Mouse (Mus musculus): ENCODE data around the gene Tsen54. TPM values are rescaled to one million over a fixed set of nuclear protein-coding genes. Genes with fewer than 3 reads are reported as not detected.

The Tsen54 gene
- polyA plus RNA-seq, 1 experiment from 2014 or later: 39.8 TPM

DNA sequence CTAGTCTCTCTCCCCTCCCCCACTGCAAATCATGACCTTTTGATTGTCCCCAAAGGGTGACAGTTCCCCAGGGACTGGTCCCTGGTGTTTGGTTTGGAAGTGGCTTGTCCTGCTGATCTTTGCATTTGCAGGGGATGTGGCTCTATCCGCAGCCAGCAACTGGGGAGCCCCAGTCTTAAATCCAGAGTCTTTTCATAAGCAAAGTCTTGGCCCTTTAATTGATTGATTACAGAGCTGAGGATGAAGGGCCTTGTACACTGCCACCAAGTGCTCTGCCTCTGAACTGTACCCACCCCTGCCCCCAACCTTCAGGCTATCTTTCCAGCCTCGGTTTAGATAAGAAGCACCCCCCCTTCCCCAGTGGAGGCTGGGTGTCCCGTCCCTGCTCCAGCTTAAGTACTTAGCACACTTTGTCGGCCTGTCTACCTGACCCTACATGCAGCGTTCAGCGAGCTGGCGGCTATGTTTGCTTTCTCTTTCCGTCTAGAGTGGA is 18.5 kb downstream of the Tsen54 start:
- Histone ChIP-seq H3K36me3 (no peaks in the 10 kb centered on the region), H3K4me3 (replicated peaks) (no peak overlapping the region), H3K9ac (no peak overlapping the region), H3K9me3 (replicated peaks) (no peaks in the 10 kb centered on the region), H3K27ac (peak overlapping the region; percentile 91), H3K27me3 (no peaks in the 10 kb centered on the region), H3K4me1 (peaks cover 90% of the 10 kb centered on the region), H3K4me2 (peak overlapping the region; percentile 40)
- WGBS: 10% methylated on average over 8 of the region's 8 CpGs
- no peak for ATAC-seq (replicated peaks; ENCODE audit: low FRiP score)

DNA sequence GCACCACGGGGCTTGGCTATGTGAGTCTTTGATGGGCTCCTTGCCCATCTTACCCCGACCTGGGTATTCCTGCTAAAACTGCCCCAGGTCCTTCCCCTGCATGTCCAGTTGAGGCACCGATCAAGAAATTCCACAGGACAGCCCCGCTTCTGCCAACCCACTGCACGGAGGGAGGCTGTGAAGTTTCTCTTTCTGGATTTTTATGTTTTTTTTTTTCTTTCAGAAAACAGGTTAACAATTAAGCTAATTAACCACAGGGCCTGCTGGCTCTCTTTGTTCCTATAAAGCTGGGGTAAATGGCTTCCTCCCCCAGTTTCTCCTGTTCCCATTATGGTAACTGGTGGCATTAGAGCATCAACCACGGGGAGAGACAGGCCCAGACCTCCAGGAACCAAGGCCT is 19.5 kb downstream of the Tsen54 start:
- H3K9me3 ChIP-seq (replicated peaks): no peaks in the 10 kb centered on the region
- peak overlapping the region; percentile 27; the same call in 1 of the 2 replicates for H3K9ac ChIP-seq
- no peak for ATAC-seq (replicated peaks; ENCODE audit: low FRiP score)
- 47% methylated on average over 6 of the region's 6 CpGs for WGBS
- H3K4me1 ChIP-seq: peaks cover 90% of the 10 kb centered on the region
- H3K27ac ChIP-seq: peak overlapping the region; percentile 91
- H3K4me3 ChIP-seq (replicated peaks): no peak overlapping the region
- H3K4me2 ChIP-seq: peak overlapping the region; percentile 40
- H3K36me3 ChIP-seq: no peaks in the 10 kb centered on the region
- no peaks in the 10 kb centered on the region for H3K27me3 ChIP-seq

DNA sequence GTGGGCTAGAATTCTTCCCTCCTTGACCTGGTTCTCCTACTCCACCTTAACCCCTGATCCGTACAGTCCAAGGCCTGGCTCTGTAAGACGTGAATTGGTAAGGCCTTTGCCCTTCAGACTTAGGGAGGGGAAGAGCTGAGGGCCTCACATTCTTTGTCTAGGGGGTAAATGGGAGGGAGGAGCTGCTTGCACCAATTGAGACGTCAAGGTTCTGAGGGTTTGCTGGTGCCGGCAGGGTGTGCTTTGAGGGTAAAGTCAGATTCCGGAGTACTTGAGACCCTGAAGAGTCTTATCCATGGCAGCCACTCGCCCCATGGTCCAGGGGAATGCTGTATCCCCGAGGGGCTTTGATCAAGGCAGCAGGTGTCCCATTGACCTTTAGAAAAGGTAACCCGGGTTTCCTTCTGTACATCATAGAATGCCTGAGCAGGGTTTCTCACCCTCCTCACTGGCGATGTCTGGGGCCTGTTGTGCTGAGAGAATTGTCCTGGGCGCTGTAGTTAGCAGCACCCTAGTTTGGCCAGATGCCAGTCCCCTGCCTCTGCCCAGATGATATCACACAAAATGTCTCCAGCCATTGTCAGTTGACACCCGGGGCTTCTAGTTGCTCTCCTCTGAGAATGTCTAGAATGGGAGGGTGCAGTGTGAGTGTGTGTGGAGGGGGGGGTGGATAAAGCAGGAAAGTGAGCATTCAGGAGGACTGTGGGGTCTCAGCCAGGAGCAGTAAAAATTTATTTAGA is 22.3 kb downstream of the Tsen54 start:
- peak overlapping the region; percentile 91 for H3K27ac ChIP-seq
- H3K4me1 ChIP-seq: peaks cover 85% of the 10 kb centered on the region
- 45% methylated on average over 11 of the region's 11 CpGs for WGBS
- no peak overlapping the region for H3K4me2 ChIP-seq
- H3K9me3 ChIP-seq (replicated peaks): no peaks in the 10 kb centered on the region
- H3K36me3 ChIP-seq: no peaks in the 10 kb centered on the region
- H3K27me3 ChIP-seq: no peaks in the 10 kb centered on the region
- no peak for ATAC-seq (replicated peaks; ENCODE audit: low FRiP score)
- no peak overlapping the region for H3K9ac ChIP-seq
- H3K4me3 ChIP-seq (replicated peaks): no peak overlapping the region

DNA sequence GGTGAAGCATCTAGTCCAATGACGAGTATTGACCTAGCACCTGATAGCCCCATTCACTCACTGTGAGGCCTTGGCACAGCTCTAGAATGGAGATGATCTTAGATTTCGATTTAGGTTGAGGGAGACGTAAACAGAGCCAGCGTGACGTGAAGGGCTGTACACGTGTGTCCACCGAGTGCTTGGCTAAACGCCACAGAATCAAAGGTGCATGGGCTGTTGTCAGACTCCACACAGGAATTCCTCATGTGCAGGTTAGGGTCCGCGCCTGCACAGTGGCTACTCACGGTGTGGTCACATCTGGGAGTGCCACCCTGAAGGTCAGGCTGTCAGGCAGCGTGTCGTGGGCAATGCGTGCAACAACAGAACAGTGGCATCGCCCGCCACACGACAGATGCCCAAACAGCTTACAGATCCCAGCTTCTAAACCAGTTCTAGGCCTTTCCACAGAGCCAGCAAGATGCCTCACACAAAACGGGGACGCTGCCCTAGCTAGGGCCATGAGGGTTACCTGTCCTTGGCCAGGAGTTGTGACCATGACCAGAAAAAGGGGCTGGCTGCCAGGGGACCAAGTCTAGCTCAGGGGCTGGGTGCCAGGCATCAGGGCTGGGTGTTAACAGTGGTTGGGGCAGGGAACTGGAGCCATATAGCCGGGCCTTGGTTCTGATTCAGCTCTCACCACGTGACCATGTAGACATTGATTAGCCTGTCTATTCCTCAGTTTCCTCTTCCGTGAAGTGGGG is 23.3 kb downstream of the Tsen54 start:
- Histone ChIP-seq H3K9ac (no peak overlapping the region), H3K4me2 (no peak overlapping the region), H3K27me3 (no peaks in the 10 kb centered on the region), H3K4me3 (replicated peaks) (no peak overlapping the region), H3K36me3 (no peaks in the 10 kb centered on the region), H3K9me3 (replicated peaks) (no peaks in the 10 kb centered on the region), H3K27ac (no peak overlapping the region), H3K4me1 (peaks cover 85% of the 10 kb centered on the region)
- 89% methylated on average over 22 of the region's 22 CpGs for WGBS
- no peak for ATAC-seq (replicated peaks; ENCODE audit: low FRiP score)

DNA sequence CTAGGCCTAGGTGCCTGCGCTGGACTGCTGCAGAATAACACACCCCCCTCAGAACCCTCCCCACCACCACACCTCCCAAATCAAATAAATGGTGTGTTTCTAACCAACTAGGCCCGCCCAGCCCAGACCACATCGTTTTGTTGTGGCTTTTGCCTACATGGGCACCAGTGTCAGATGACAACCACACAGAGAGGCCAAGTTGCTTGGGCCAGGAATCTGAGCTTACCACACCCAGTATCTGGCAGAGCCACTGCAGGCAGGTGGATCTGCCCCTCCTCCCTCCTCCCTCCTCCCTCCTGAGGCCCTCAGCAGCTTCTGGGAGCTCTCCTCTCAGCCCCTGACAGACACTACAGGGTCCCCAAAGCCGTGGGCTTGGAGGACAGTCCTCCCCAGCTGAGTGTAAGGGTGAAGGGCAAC is 24.4 kb downstream of the Tsen54 start:
- Histone ChIP-seq H3K9ac (no peak overlapping the region), H3K4me1 (peaks cover 83% of the 10 kb centered on the region), H3K27ac (peak overlapping the region; percentile 49), H3K36me3 (no peaks in the 10 kb centered on the region), H3K9me3 (replicated peaks) (no peaks in the 10 kb centered on the region), H3K27me3 (no peaks in the 10 kb centered on the region), H3K4me3 (replicated peaks) (no peak overlapping the region), H3K4me2 (no peak overlapping the region)
- no peak for ATAC-seq (replicated peaks; ENCODE audit: low FRiP score)
- WGBS: 35% methylated on average over 4 of the region's 4 CpGs

DNA sequence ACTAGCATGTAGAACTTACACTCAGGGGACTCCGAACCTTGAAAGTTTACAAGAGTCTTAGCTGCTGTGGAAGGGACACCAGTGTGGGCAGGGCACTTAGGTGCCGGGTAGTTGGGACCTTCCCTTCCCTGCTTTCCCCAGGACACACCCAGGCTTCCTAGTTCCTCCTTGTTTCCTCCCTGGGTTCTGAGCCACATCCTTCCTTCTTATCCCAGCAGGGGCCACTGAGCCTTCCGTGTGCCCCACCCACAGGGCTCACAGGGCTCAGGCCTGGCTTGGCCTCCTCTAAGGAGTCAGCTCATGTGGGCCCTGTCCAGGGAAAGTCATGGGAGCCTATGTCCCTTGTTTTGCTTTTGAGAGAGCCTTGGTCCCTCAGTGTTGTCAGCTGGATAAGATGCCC is 25.2 kb downstream of the Tsen54 start:
- H3K9me3 ChIP-seq (replicated peaks): no peaks in the 10 kb centered on the region
- H3K36me3 ChIP-seq: peaks cover under 1% of the 10 kb centered on the region; the same call in 1 of the 2 replicates
- peaks cover 83% of the 10 kb centered on the region for H3K4me1 ChIP-seq
- H3K4me2 ChIP-seq: no peak overlapping the region
- no peak for ATAC-seq (replicated peaks; ENCODE audit: low FRiP score)
- peak overlapping the region; percentile 49 for H3K27ac ChIP-seq
- no peak overlapping the region for H3K4me3 ChIP-seq (replicated peaks)
- no peaks in the 10 kb centered on the region for H3K27me3 ChIP-seq
- 76% methylated on average over 3 of the region's 3 CpGs for WGBS
- H3K9ac ChIP-seq: 0 out of 2 replicates have a peak overlapping the region, but pooled peaks have one; percentile 22

DNA sequence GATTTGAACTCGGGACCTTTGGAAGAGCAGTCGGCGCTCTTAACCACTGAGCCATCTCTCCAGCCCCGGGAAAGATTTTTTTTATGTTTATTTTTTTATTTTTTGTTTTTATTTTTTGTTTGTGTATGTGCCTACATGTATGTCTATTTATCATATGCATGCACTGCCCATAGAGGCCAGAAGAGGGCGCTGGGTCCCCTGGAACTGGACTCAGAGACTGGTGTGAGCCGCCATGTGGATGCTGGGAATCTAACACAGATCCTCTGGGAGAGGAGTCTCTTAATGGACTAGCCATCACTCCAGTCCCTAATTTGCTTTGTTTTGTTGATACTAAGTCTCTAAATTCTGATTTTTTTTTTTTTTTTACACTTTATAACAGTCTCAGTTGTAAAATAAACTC is 26.5 kb downstream of the Tsen54 start:
- 84% methylated on average over 6 of the region's 6 CpGs for WGBS
- H3K27ac ChIP-seq: peak overlapping the region; percentile 93
- ATAC-seq (replicated peaks; ENCODE audit: low FRiP score): no peak

DNA sequence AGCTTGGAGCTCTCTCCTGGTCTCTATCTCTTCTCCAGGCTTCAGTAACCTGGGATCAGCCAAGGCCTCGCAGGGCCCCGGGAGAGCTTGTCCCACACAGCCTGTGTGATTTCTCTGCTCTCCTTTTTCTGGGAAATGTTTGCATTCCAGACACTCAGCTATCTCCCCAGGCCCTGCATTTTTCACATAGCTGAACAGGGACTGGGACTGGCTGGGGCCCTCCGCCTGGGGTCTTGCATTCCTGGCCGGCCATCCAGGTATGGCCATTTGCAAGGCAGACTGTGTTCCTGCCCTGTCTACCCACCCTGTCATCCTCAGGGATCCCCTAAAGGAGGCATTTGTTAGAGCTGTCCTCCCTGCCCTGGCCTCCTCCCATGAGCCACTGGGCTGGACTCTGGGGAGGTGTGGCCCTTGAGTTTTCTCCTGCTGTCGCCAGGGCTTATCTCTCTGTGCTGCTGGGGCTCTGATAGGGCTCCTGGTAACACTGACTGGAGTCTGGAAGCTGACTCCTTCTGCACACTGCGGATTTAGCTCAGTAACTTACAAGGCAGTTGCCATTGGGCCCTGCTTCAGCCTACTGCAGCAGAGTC is 27.5 kb downstream of the Tsen54 start:
- Histone ChIP-seq H3K4me2 (no peak overlapping the region), H3K36me3 (peaks cover 23% of the 10 kb centered on the region), H3K9ac (peak overlapping the region; percentile 23; the same call in 1 of the 2 replicates), H3K4me1 (peaks cover 67% of the 10 kb centered on the region), H3K9me3 (replicated peaks) (0 out of 2 replicates have a peak, but pooled peaks cover 5% of the 10 kb centered on the region), H3K27ac (peak overlapping the region; percentile 93), H3K27me3 (no peaks in the 10 kb centered on the region), H3K4me3 (replicated peaks) (no peak overlapping the region)
- WGBS: 26% methylated on average over 6 of the region's 6 CpGs
- peak; percentile 10; the same call in 1 of the 2 replicates for ATAC-seq (replicated peaks; ENCODE audit: low FRiP score)

More for the DNA sequence above, 26.5 kb downstream of the Tsen54 start:
- Histone ChIP-seq H3K9me3 (replicated peaks) (0 out of 2 replicates have a peak, but pooled peaks cover 5% of the 10 kb centered on the region), H3K4me1 (peaks cover 77% of the 10 kb centered on the region), H3K27me3 (no peaks in the 10 kb centered on the region), H3K9ac (no peak overlapping the region), H3K36me3 (peaks cover 13% of the 10 kb centered on the region), H3K4me3 (replicated peaks) (no peak overlapping the region), H3K4me2 (no peak overlapping the region)

DNA sequence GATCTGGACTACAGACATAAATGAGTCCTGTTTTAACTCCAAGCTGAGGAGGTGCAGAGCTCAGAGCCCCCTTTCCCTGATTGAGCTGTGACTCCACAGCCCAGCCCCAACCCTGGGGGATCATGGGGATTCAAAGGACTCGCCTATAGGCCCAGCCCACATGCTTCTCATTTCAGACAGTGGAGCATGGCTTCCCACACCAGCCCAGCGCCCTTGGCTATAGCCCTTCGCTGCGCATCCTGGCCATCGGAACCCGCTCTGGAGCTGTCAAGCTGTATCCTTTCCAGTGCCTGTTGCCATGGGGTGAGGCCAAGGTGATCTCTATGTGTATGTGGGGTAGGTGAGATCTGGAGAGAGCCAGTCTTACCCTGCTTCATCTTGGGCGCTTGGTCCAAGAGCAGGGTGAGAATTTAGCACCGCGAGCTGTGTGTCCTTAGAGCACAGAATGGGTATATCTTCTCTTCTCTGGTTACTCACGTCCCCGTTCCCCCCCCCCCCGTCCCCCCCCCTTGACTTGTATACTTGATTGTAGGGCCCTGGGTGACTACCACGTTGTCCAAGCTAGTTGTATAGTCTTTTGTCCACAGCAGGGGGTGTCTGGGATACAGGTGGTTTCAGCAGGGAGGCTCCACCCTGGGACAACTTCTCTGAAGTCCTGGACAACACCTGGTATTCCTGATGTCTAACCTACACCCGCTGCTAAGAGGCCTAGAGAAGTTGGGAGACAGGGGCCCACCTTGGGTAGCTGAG is 28.8 kb downstream of the Tsen54 start:
- Histone ChIP-seq H3K27ac (peak overlapping the region; percentile 93), H3K4me2 (peak overlapping the region; percentile 35; the same call in 1 of the 2 replicates), H3K4me3 (replicated peaks) (no peak overlapping the region), H3K9me3 (replicated peaks) (0 out of 2 replicates have a peak, but pooled peaks cover 5% of the 10 kb centered on the region), H3K4me1 (peaks cover 64% of the 10 kb centered on the region), H3K36me3 (peaks cover 34% of the 10 kb centered on the region), H3K9ac (no peak overlapping the region), H3K27me3 (no peaks in the 10 kb centered on the region)
- no peak for ATAC-seq (replicated peaks; ENCODE audit: low FRiP score)
- WGBS: 83% methylated on average over 12 of the region's 14 CpGs

DNA sequence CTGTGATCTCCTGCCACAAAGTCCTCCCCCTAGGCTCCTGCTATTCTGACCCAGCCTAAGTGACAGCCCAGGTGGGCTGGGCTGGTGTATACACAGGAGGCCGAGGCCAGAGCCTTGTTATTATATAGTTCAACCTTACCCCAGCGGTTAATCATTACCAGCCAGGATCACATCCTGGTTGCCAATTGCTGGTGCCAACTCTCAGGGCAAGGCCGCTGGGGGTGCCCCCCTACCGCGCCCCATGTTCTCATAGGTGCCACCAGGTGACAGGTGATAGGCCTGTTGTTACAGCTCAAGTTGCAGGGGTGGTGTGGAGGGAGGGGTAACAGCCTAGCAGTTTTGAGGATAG is 29.3 kb downstream of the Tsen54 start:
- peak; percentile 86 for ATAC-seq (replicated peaks; ENCODE audit: low FRiP score)
- H3K27ac ChIP-seq: peak overlapping the region; percentile 93
- H3K4me1 ChIP-seq: peaks cover 59% of the 10 kb centered on the region

DNA sequence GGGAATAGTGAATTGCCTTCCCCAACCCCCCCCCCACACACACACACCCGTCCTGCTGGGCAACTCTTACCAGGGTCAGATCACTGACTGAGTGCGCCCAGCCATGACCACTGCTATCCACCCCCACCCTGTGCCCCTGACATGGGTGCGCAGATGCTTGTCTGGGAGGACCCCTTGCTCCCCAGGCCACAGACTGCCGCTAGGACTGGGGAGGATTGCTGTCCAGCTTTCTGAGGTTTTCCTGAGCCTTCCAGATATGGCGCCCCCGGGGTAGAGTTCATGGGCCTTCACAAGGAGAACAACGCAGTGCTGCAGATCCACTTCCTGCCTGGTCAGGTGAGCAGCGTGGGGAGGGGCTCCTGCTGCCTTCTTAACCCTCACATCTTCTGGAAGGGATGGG is 29.7 kb downstream of the Tsen54 start:
- peak overlapping the region; percentile 35 for H3K4me2 ChIP-seq
- WGBS: 44% methylated on average over 8 of the region's 8 CpGs

More for the DNA sequence above, 29.3 kb downstream of the Tsen54 start:
- Histone ChIP-seq H3K9me3 (replicated peaks) (0 out of 2 replicates have a peak, but pooled peaks cover 5% of the 10 kb centered on the region), H3K4me3 (replicated peaks) (no peak overlapping the region), H3K9ac (no peak overlapping the region), H3K4me2 (peak overlapping the region; percentile 35), H3K36me3 (peaks cover 40% of the 10 kb centered on the region), H3K27me3 (no peaks in the 10 kb centered on the region)
- 70% methylated on average over 5 of the region's 5 CpGs for WGBS

More for the DNA sequence above, 29.7 kb downstream of the Tsen54 start:
- H3K4me3 ChIP-seq (replicated peaks): no peak overlapping the region
- no peak overlapping the region for H3K9ac ChIP-seq
- H3K27me3 ChIP-seq: no peaks in the 10 kb centered on the region
- H3K4me1 ChIP-seq: peaks cover 55% of the 10 kb centered on the region
- peak overlapping the region; percentile 93 for H3K27ac ChIP-seq
- peaks cover 44% of the 10 kb centered on the region for H3K36me3 ChIP-seq
- H3K9me3 ChIP-seq (replicated peaks): 0 out of 2 replicates have a peak, but pooled peaks cover 5% of the 10 kb centered on the region
- peak; percentile 81 for ATAC-seq (replicated peaks; ENCODE audit: low FRiP score)

All from kidney, embryonic 15.5 days (tissue).